Mouse (Mus musculus): ENCODE measurements at regions not wholly inside any gene's neighbourhood (a gene's known extent, or its start where the extent isn't known, plus 50 kb on each side); places are given as distances from the start of the nearest gene placed in this dataset.

GRCm38 (mm10) chr13:26325066-26325465 is 444.9 kb downstream of the Hdgfl1 start:
- Histone ChIP-seq H3K4me1 (ENCODE audit: control insufficient read depth, insufficient read depth, low read length) (no peaks in the 10 kb centered on the region), H3K9me3 (ENCODE audit: control insufficient read depth, low read length) (no peaks in the 10 kb centered on the region), H3K9ac (ENCODE audit: low read depth, low read length) (no peak overlapping the region), H3K4me3 (ENCODE audit: low read length) (no peak overlapping the region), H3K27ac (ENCODE audit: low read depth, low read length) (no peak overlapping the region), H3K27me3 (ENCODE audit: control insufficient read depth, insufficient read depth, low read length) (no peaks in the 10 kb centered on the region), H3K4me2 (replicated peaks; ENCODE audit: low read depth, low read length) (no peak overlapping the region), H3K36me3 (ENCODE audit: control insufficient read depth, insufficient read depth, low read length) (no peaks in the 10 kb centered on the region)
- ATAC-seq (ENCODE audit: low FRiP score, low TSS enrichment) = no peak
- WGBS = 81% methylated on average over 3 of the region's 3 CpGs

DNA sequence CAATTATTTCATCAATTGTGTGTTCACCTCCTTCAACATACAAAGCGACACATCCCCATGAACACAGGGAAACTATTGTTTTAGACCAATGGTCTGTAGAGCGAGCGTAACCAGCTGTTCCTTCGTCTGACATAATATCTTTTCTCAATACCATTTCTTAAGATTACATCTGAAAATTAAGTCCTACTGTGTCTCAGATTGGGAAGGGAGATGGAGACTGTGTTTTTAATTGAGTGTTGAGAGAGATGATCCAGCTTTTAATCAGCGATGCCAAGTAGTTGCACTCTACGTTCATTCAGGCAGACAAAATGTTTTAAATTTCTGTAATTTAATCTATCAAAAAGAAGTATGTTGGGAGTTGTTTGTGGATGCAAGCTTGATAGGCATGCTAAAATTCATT is 445.3 kb downstream of the Hdgfl1 start:
- no peak overlapping the region for H3K27ac ChIP-seq (ENCODE audit: low read depth, low read length)
- no peaks in the 10 kb centered on the region for H3K9me3 ChIP-seq (ENCODE audit: control insufficient read depth, low read length)
- 86% methylated on average over 6 of the region's 6 CpGs for WGBS
- H3K4me1 ChIP-seq (ENCODE audit: control insufficient read depth, insufficient read depth, low read length) = no peaks in the 10 kb centered on the region
- H3K27me3 ChIP-seq (ENCODE audit: control insufficient read depth, insufficient read depth, low read length) = no peaks in the 10 kb centered on the region
- H3K4me3 ChIP-seq (ENCODE audit: low read length) = no peak overlapping the region
- no peak overlapping the region for H3K4me2 ChIP-seq (replicated peaks; ENCODE audit: low read depth, low read length)
- H3K9ac ChIP-seq (ENCODE audit: low read depth, low read length) = no peak overlapping the region
- no peaks in the 10 kb centered on the region for H3K36me3 ChIP-seq (ENCODE audit: control insufficient read depth, insufficient read depth, low read length)
- no peak for ATAC-seq (ENCODE audit: low FRiP score, low TSS enrichment)

DNA sequence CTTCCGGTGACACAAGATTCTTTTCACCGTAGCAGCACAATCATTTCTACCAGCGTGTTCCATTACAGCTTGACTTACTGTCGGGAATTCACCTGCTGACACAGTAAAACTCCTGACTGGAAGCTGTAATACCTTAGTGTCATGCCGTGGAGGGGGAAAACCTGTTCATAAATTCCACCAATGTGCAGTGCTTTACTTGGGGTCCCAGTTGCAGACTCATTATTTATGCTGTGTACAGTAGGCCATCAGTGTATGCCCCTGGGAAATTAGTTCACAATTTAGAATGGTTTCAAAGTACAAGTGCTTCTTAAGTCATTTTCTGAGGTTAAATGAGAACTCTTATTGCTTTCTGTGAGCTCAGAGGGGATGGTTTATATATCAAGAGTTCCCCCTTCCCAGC is 451.4 kb downstream of the Hdgfl1 start:
- no peak for ATAC-seq (ENCODE audit: low FRiP score, low TSS enrichment)
- H3K9ac ChIP-seq (ENCODE audit: low read depth, low read length) = no peak overlapping the region
- H3K4me2 ChIP-seq (replicated peaks; ENCODE audit: low read depth, low read length) = no peak overlapping the region
- H3K4me3 ChIP-seq (ENCODE audit: low read length) = no peak overlapping the region
- H3K9me3 ChIP-seq (ENCODE audit: control insufficient read depth, low read length) = no peaks in the 10 kb centered on the region
- 67% methylated on average over 5 of the region's 5 CpGs for WGBS
- no peaks in the 10 kb centered on the region for H3K27me3 ChIP-seq (ENCODE audit: control insufficient read depth, insufficient read depth, low read length)
- H3K36me3 ChIP-seq (ENCODE audit: control insufficient read depth, insufficient read depth, low read length) = no peaks in the 10 kb centered on the region
- no peaks in the 10 kb centered on the region for H3K4me1 ChIP-seq (ENCODE audit: control insufficient read depth, insufficient read depth, low read length)
- no peak overlapping the region for H3K27ac ChIP-seq (ENCODE audit: low read depth, low read length)

GRCm38 (mm10) chr13:26312246-26313010 is 457.5 kb downstream of the Hdgfl1 start:
- ATAC-seq (ENCODE audit: low FRiP score, low TSS enrichment) = no peak
- Histone ChIP-seq H3K36me3 (ENCODE audit: control insufficient read depth, insufficient read depth, low read length) (no peaks in the 10 kb centered on the region), H3K9me3 (ENCODE audit: control insufficient read depth, low read length) (no peaks in the 10 kb centered on the region)

GRCm38 (mm10) chr13:26284073-26284444 is 485.9 kb downstream of the Hdgfl1 start:
- Histone ChIP-seq H3K27ac (ENCODE audit: low read depth, low read length) (no peak overlapping the region), H3K27me3 (ENCODE audit: control insufficient read depth, insufficient read depth, low read length) (no peaks in the 10 kb centered on the region), H3K36me3 (ENCODE audit: control insufficient read depth, insufficient read depth, low read length) (no peaks in the 10 kb centered on the region), H3K9ac (ENCODE audit: low read depth, low read length) (no peak overlapping the region), H3K4me1 (ENCODE audit: control insufficient read depth, insufficient read depth, low read length) (no peaks in the 10 kb centered on the region), H3K4me3 (ENCODE audit: low read length) (no peak overlapping the region), H3K4me2 (replicated peaks; ENCODE audit: low read depth, low read length) (no peak overlapping the region), H3K9me3 (ENCODE audit: control insufficient read depth, low read length) (no peaks in the 10 kb centered on the region)
- WGBS = 34% methylated on average over 3 of the region's 3 CpGs
- ATAC-seq (ENCODE audit: low FRiP score, low TSS enrichment) = no peak

More at GRCm38 (mm10) chr13:26312246-26313010, 457.5 kb downstream of the Hdgfl1 start:
- WGBS = 62% methylated on average over 7 of the region's 7 CpGs
- Histone ChIP-seq H3K27me3 (ENCODE audit: control insufficient read depth, insufficient read depth, low read length) (no peaks in the 10 kb centered on the region), H3K4me1 (ENCODE audit: control insufficient read depth, insufficient read depth, low read length) (no peaks in the 10 kb centered on the region), H3K27ac (ENCODE audit: low read depth, low read length) (no peak overlapping the region), H3K9ac (ENCODE audit: low read depth, low read length) (no peak overlapping the region), H3K4me2 (replicated peaks; ENCODE audit: low read depth, low read length) (no peak overlapping the region), H3K4me3 (ENCODE audit: low read length) (no peak overlapping the region)

- no peak overlapping the region for H3K4me3 ChIP-seq (ENCODE audit: low read length)
- H3K9ac ChIP-seq (ENCODE audit: low read depth, low read length) = no peak overlapping the region
- H3K4me1 ChIP-seq (ENCODE audit: control insufficient read depth, insufficient read depth, low read length) = no peaks in the 10 kb centered on the region
- 50% methylated on average over 6 of the region's 6 CpGs for WGBS
- H3K27me3 ChIP-seq (ENCODE audit: control insufficient read depth, insufficient read depth, low read length) = no peaks in the 10 kb centered on the region
- H3K36me3 ChIP-seq (ENCODE audit: control insufficient read depth, insufficient read depth, low read length) = no peaks in the 10 kb centered on the region
- H3K9me3 ChIP-seq (ENCODE audit: control insufficient read depth, low read length) = no peaks in the 10 kb centered on the region
- H3K4me2 ChIP-seq (replicated peaks; ENCODE audit: low read depth, low read length) = no peak overlapping the region
- no peak overlapping the region for H3K27ac ChIP-seq (ENCODE audit: low read depth, low read length)
- ATAC-seq (ENCODE audit: low FRiP score, low TSS enrichment) = peak; percentile 52; the same call in 1 of the 2 replicates
Observed at GRCm38 (mm10) chr13:26283397-26284072, 486.4 kb downstream of the Hdgfl1 start.

GRCm38 (mm10) chr13:26282291-26282690 is 487.7 kb downstream of the Hdgfl1 start:
- WGBS = 83% methylated on average over 3 of the region's 3 CpGs
- no peaks in the 10 kb centered on the region for H3K27me3 ChIP-seq (ENCODE audit: control insufficient read depth, insufficient read depth, low read length)
- no peak for ATAC-seq (ENCODE audit: low FRiP score, low TSS enrichment)
- no peak overlapping the region for H3K9ac ChIP-seq (ENCODE audit: low read depth, low read length)
- H3K36me3 ChIP-seq (ENCODE audit: control insufficient read depth, insufficient read depth, low read length) = no peaks in the 10 kb centered on the region
- no peak overlapping the region for H3K4me2 ChIP-seq (replicated peaks; ENCODE audit: low read depth, low read length)
- H3K4me1 ChIP-seq (ENCODE audit: control insufficient read depth, insufficient read depth, low read length) = no peaks in the 10 kb centered on the region
- H3K4me3 ChIP-seq (ENCODE audit: low read length) = no peak overlapping the region
- no peaks in the 10 kb centered on the region for H3K9me3 ChIP-seq (ENCODE audit: control insufficient read depth, low read length)
- H3K27ac ChIP-seq (ENCODE audit: low read depth, low read length) = no peak overlapping the region

- no peaks in the 10 kb centered on the region for H3K9me3 ChIP-seq (ENCODE audit: control insufficient read depth, low read length)
- no peaks in the 10 kb centered on the region for H3K4me1 ChIP-seq (ENCODE audit: control insufficient read depth, insufficient read depth, low read length)
- WGBS = 80% methylated on average over 3 of the region's 3 CpGs
- H3K27ac ChIP-seq (ENCODE audit: low read depth, low read length) = no peak overlapping the region
- no peaks in the 10 kb centered on the region for H3K27me3 ChIP-seq (ENCODE audit: control insufficient read depth, insufficient read depth, low read length)
- ATAC-seq (ENCODE audit: low FRiP score, low TSS enrichment) = no peak
- no peak overlapping the region for H3K4me3 ChIP-seq (ENCODE audit: low read length)
- no peak overlapping the region for H3K4me2 ChIP-seq (replicated peaks; ENCODE audit: low read depth, low read length)
- no peaks in the 10 kb centered on the region for H3K36me3 ChIP-seq (ENCODE audit: control insufficient read depth, insufficient read depth, low read length)
- no peak overlapping the region for H3K9ac ChIP-seq (ENCODE audit: low read depth, low read length)
Observed at GRCm38 (mm10) chr13:26272850-26273249, 497.1 kb downstream of the Hdgfl1 start.

GRCm38 (mm10) chr13:26267501-26267900 is 502.5 kb downstream of the Hdgfl1 start:
- no peak for ATAC-seq (ENCODE audit: low FRiP score, low TSS enrichment)
- no peak overlapping the region for H3K4me3 ChIP-seq (ENCODE audit: low read length)
- no peaks in the 10 kb centered on the region for H3K36me3 ChIP-seq (ENCODE audit: control insufficient read depth, insufficient read depth, low read length)
- no peak overlapping the region for H3K9ac ChIP-seq (ENCODE audit: low read depth, low read length)
- WGBS = 96% methylated on average over 2 of the region's 2 CpGs
- no peaks in the 10 kb centered on the region for H3K9me3 ChIP-seq (ENCODE audit: control insufficient read depth, low read length)
- H3K4me1 ChIP-seq (ENCODE audit: control insufficient read depth, insufficient read depth, low read length) = no peaks in the 10 kb centered on the region
- H3K27me3 ChIP-seq (ENCODE audit: control insufficient read depth, insufficient read depth, low read length) = no peaks in the 10 kb centered on the region
- no peak overlapping the region for H3K4me2 ChIP-seq (replicated peaks; ENCODE audit: low read depth, low read length)
- no peak overlapping the region for H3K27ac ChIP-seq (ENCODE audit: low read depth, low read length)

Data from kidney, embryonic 14.5 days (tissue).